Mouse (Mus musculus): ENCODE measurements around the gene Snrpd2. TPM values are rescaled to one million over a fixed set of nuclear protein-coding genes. Genes with fewer than 3 reads are reported as not detected.

Gene Snrpd2
- polyA plus RNA-seq, 1 experiment from 2014 or later = 142 TPM

DNA sequence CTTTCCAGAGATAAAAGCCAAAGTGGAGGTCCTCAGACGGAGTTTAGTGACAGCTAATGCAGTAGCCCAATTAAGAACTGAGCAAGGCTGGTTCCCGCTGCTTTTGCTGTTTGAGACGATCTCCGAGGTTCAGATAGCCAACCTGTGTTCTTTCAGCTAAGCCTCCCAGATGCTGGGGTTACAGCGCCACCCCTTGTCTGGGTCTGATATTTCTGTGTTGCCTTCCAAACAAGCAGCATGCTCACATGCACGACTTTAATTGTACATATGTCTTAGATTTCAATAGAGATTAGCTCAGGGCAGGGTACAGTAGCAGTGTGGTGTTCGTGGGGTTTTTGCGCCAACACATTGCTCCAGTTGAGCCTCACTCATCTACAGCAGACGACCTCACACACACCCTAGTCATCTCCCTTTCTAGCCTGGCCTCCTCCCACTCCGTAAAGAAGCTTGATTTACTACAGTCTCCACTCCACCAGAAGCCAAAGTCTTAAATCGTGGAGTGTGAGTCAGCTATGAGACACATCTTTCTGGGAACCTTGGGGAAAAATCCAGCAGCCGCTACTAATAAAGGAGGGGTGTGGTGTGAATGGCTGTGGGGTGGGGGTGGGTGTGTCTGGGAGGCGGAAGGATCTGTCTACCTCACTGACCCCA lies 6.4 kb downstream of the Snrpd2 start:
- Histone ChIP-seq H3K4me3 (no peak overlapping the region), H3K4me1 (peaks cover 30% of the 10 kb centered on the region), H3K36me3 (peaks cover 41% of the 10 kb centered on the region), H3K27ac (no peak overlapping the region), H3K9me3 (no peaks in the 10 kb centered on the region), H3K27me3 (ENCODE audit: insufficient read depth, poor library complexity, severe bottlenecking) (peaks cover 22% of the 10 kb centered on the region)
- 57% methylated on average over 13 of the region's 13 CpGs for WGBS
- no peak for DNase-seq (ENCODE audit: low spot score)

DNA sequence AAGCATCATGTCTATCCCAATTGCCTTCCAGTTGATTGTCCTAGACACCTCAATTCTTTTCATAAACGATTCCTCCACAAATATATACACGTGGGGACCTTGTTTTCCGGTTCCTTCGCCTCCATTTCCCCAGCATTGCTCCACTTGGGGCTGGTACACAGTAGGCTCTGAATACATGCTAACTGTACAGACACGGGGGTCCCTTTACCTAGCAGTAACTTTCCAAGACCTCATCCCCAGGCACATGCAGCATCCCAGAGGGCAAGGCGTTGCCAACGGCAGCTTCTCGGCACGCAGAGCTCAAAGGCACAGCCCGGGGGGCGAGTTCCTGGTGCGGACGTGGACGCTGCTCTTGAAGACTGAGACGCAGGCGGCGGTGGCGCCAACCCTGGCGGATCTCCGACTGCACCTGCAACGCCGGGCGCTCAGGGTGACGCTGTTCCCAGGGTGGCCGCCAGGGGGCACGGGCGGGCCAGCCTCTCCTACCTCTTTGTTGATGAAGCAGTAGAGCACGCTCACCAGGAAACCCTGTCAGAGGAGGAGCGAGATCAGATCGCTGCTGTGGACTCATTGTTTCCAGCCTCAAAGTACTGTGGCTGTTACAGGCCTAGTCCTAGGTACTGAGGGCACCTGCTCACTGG lies 7.8 kb downstream of the Snrpd2 start:
- Histone ChIP-seq H3K27ac (peak overlapping the region; percentile 60; the same call in 1 of the 2 replicates), H3K27me3 (ENCODE audit: insufficient read depth, poor library complexity, severe bottlenecking) (peaks cover 27% of the 10 kb centered on the region), H3K9me3 (no peaks in the 10 kb centered on the region), H3K4me3 (peak overlapping the region; percentile 45), H3K4me1 (peaks cover 28% of the 10 kb centered on the region), H3K36me3 (peaks cover 27% of the 10 kb centered on the region)
- 7% methylated on average over 30 of the region's 30 CpGs for WGBS
- peak; percentile 96 for DNase-seq (ENCODE audit: low spot score)

DNA sequence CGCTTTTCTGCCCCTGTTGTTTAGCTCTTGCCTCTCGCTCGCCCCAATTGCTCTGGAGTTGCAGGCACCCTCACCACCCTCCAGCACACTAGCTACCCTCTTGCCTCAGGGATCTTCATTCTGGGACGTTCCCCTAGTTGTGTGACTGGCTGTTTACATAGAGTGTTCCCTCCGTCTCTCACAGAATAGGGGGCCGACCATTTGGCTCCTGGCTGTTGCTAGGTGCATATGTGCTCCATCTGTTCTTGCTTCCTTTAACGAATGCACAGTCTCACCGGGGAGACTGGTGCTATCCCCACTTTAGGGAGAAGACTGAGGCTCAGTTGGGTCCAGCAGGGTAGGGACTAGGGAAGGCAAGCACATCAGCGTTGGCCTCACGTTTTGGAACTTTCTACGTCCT lies 9.1 kb downstream of the Snrpd2 start:
- H3K27ac ChIP-seq = no peak overlapping the region
- DNase-seq (ENCODE audit: low spot score) = no peak
- 65% methylated on average over 11 of the region's 11 CpGs for WGBS
- H3K27me3 ChIP-seq (ENCODE audit: insufficient read depth, poor library complexity, severe bottlenecking) = peaks cover 39% of the 10 kb centered on the region
- H3K36me3 ChIP-seq = peaks cover 16% of the 10 kb centered on the region
- H3K9me3 ChIP-seq = no peaks in the 10 kb centered on the region
- no peak overlapping the region for H3K4me3 ChIP-seq
- H3K4me1 ChIP-seq = peaks cover 28% of the 10 kb centered on the region

DNA sequence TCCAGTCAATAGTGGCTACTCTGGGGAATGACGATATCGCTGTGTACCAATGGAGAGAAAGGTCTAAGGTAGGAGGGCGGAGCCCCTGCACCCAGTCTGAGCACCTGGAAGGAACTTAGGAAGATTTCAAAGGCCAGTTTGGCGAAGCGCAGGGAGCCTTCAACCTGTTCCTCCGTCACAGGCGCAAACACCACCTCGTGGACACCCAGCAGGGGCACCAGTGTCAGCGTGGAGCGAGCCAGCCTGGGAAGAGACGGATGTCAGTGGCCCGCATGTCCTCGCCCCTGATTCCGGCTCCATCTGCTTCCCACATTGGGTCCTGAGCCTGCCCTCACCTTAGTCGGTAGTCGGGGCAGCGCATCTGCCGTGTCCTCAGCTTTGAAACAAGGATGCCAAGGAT lies 9.9 kb downstream of the Snrpd2 start:
- H3K4me1 ChIP-seq = peaks cover 36% of the 10 kb centered on the region
- 13% methylated on average over 18 of the region's 18 CpGs for WGBS
- H3K36me3 ChIP-seq = peaks cover 9% of the 10 kb centered on the region
- peak overlapping the region; percentile 61 for H3K4me3 ChIP-seq
- peak overlapping the region; percentile 42; the same call in 1 of the 2 replicates for H3K27ac ChIP-seq
- H3K9me3 ChIP-seq = no peaks in the 10 kb centered on the region
- DNase-seq (ENCODE audit: low spot score) = no peak
- peaks cover 47% of the 10 kb centered on the region for H3K27me3 ChIP-seq (ENCODE audit: insufficient read depth, poor library complexity, severe bottlenecking)

DNA sequence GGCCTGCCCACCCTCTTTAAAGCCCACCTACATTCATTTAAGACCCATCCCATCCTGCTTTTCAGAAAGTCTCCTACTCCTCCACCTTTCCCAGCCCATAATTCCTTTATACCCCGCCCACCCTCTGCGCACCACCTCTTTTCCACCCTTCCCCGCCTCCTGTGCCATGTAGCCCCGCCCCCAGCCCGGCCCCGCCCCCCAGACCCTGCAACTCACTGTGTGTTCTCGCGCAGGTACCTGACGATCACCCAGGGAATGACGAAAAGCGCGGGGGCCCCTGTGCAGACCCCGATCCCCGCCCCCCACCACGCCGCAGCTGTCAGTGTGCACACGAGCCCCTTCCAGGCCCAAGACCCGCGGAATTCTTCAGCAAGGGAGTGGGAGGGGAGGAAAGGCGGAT lies 10.6 kb downstream of the Snrpd2 start:
- peak; percentile 92 for DNase-seq (ENCODE audit: low spot score)
- Histone ChIP-seq H3K36me3 (peaks cover 2% of the 10 kb centered on the region), H3K27ac (peak overlapping the region; percentile 59; the same call in 1 of the 2 replicates), H3K9me3 (no peaks in the 10 kb centered on the region), H3K4me3 (peak overlapping the region; percentile 61), H3K27me3 (ENCODE audit: insufficient read depth, poor library complexity, severe bottlenecking) (peaks cover 53% of the 10 kb centered on the region), H3K4me1 (peaks cover 43% of the 10 kb centered on the region)
- WGBS = under 1% methylated on average over 20 of the region's 20 CpGs

DNA sequence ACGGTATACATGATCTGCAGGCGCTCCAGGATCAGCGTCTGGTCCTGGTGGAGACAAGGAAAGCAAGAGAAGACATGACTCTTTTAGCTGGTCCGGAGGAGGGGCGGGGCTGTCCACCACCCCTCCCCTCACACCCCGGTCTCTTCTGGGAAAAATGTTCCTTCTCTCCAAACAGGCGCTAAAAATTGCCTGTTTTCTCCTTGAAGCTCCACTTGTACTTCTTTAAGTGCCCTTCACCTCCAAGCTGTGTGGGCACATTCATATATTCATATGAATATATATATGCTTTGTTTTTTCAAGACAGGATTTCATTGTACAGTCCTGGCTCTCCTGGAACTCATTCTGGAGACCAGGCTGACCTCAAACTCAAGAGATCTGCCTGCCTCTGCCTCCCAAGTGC lies 13.4 kb downstream of the Snrpd2 start:
- peaks cover 53% of the 10 kb centered on the region for H3K27me3 ChIP-seq (ENCODE audit: insufficient read depth, poor library complexity, severe bottlenecking)
- peaks cover 42% of the 10 kb centered on the region for H3K4me1 ChIP-seq
- WGBS = 70% methylated on average over 7 of the region's 7 CpGs
- no peak overlapping the region for H3K27ac ChIP-seq
- H3K9me3 ChIP-seq = no peaks in the 10 kb centered on the region
- H3K4me3 ChIP-seq = no peak overlapping the region
- peaks cover 2% of the 10 kb centered on the region; the same call in 1 of the 2 replicates for H3K36me3 ChIP-seq
- no peak for DNase-seq (ENCODE audit: low spot score)

DNA sequence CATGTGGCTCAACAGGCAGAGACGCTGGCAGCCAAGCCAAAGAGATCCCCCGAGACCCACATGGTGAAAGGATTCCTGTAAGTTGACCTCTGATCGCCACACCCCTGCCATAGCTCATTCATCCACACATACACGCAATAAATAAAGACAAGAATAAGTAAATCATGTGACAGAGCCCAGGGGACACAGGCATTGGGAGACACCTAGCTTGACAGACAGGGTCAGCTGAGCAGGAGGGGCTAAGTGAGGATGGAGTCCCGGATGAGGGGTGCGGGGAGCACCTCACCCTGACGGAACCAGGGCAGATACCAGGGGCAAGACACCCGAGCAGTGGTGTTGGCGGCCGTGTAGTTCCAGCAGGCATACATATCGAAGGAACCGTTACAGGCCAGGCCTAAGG lies 14.2 kb downstream of the Snrpd2 start:
- Histone ChIP-seq H3K36me3 (peaks cover 2% of the 10 kb centered on the region; the same call in 1 of the 2 replicates), H3K9me3 (no peaks in the 10 kb centered on the region), H3K4me1 (peaks cover 49% of the 10 kb centered on the region), H3K4me3 (peak overlapping the region; percentile 40), H3K27me3 (ENCODE audit: insufficient read depth, poor library complexity, severe bottlenecking) (peaks cover 51% of the 10 kb centered on the region), H3K27ac (peak overlapping the region; percentile 31; the same call in 1 of the 2 replicates)
- DNase-seq (ENCODE audit: low spot score) = no peak
- 27% methylated on average over 12 of the region's 12 CpGs for WGBS

DNA sequence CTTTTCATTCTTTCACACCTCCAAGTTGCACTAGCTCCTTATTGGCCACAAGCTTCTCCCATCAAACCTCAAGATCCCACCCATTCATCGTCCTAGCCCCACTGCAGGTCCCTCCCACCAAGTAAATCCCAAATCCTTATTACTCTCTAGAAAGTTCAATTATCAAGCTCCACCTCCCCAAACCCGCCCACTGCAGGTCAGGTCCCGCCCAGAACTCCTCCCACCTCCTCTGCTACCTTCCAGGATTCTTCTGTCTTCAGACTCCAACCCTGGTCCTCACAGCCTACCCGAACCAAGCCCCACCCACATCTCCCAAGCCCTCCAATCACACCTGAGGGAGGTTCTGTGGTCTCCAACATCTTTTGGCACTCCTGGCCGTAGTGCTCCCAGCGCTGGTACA lies 14.7 kb downstream of the Snrpd2 start:
- no peaks in the 10 kb centered on the region for H3K9me3 ChIP-seq
- DNase-seq (ENCODE audit: low spot score) = peak; percentile 80
- 2% methylated on average over 6 of the region's 6 CpGs for WGBS
- peaks cover 46% of the 10 kb centered on the region for H3K27me3 ChIP-seq (ENCODE audit: insufficient read depth, poor library complexity, severe bottlenecking)
- peaks cover 51% of the 10 kb centered on the region for H3K4me1 ChIP-seq
- H3K27ac ChIP-seq = peak overlapping the region; percentile 31; the same call in 1 of the 2 replicates
- peaks cover 2% of the 10 kb centered on the region; the same call in 1 of the 2 replicates for H3K36me3 ChIP-seq
- peak overlapping the region; percentile 40 for H3K4me3 ChIP-seq

DNA sequence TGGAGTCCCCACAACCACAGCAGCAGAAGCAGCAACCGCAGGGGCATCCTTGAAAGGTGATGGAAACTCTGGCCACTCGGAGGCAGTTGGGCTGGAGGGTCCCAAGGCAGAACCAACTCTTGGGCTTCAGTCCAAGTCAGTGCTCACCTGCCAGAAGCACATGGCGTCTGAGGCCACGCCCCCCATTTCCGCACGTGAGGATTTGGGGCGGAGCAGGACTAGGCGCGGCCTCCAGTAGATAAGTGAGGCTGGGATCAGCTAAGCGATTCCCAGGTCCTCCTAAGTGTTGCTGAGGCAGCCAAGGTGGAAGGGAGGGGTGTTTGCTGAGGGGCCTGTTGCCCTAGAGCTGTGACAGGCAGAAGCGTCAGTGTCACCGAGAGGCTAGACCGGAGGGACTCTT lies 15.5 kb downstream of the Snrpd2 start:
- under 1% methylated on average over 13 of the region's 13 CpGs for WGBS
- Histone ChIP-seq H3K27ac (peak overlapping the region; percentile 78; the same call in 1 of the 2 replicates), H3K4me3 (peak overlapping the region; percentile 40), H3K9me3 (no peaks in the 10 kb centered on the region), H3K27me3 (ENCODE audit: insufficient read depth, poor library complexity, severe bottlenecking) (peaks cover 38% of the 10 kb centered on the region), H3K4me1 (peaks cover 51% of the 10 kb centered on the region), H3K36me3 (peaks cover 2% of the 10 kb centered on the region; the same call in 1 of the 2 replicates)
- no peak for DNase-seq (ENCODE audit: low spot score)

DNA sequence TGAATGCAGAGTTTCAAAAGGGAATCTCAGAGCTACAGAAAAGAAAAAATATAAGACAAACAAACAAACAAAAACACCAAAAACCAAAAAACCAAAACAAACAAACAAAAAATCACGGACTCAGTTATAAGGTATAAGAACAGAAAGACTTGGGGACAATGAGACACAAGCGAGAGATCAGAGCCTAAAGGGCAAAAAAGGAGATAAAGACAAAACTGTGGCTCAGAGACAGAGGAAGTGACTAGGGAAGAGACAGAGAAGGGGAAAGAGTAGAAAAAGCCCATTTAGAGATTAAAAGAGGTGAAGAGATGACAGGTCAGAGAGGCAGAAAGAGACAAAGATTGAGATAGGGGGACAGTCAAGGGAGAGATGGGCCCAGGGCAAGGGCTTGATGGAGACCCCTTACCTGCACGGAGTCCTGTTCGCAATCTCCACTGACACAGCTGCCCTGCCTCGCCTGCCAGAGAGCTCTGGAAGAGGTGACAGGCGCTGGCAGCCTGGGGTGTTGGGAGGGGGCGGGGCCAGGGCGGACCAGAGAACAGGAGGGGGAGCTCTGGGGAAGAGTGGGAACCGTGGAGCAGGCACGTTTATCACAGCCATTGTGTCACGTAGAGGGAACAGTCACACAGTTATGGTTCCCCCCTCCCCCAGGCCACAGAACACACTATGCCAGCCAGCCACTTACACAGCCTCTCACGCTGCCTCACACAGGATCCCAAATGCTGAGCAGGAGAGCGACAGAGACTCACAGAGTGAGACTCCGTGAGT lies 16.3 kb downstream of the Snrpd2 start, which contains the start of gene Gipr:
TSS of gene Gipr (minus strand) at position 472 of the 768 bp plus-strand sequence.
- DNase-seq (ENCODE audit: low spot score) = peak; percentile 85
- Histone ChIP-seq H3K27ac (peak within 1 kb of the TSS; percentile 78), H3K9me3 (no peaks in the 10 kb centered on the region), H3K4me1 (peaks cover 50% of the 10 kb centered on the region), H3K4me3 (peak within 1 kb of the TSS; percentile 40), H3K27me3 (ENCODE audit: insufficient read depth, poor library complexity, severe bottlenecking) (peaks cover 31% of the 10 kb centered on the region; the same call in 1 of the 2 replicates), H3K36me3 (peaks cover 2% of the 10 kb centered on the region; the same call in 1 of the 2 replicates)
- WGBS = 8% methylated on average over 14 of the region's 14 CpGs

DNA sequence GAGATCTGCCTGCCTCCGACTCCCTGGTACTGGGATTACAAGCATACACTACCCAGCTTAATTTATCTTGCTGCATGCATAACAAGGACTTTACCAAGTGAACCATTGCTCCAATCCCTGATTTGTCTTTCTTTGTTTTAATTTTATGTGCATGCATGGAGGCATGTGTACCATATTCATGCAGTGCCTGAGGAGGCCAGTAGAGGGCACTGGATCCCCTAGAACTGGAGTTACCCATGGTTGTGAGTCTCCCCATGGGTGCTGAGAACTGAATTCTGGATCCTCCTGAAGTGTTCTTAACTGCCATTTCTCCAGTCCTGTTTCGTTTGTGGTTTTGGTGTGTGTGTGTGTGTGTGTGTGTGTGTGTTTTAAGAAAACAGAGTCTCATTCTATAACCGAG lies 17.5 kb downstream of the Snrpd2 start:
- Histone ChIP-seq H3K36me3 (peaks cover 2% of the 10 kb centered on the region; the same call in 1 of the 2 replicates), H3K9me3 (no peaks in the 10 kb centered on the region), H3K4me1 (peaks cover 57% of the 10 kb centered on the region), H3K4me3 (no peak overlapping the region), H3K27ac (no peak overlapping the region), H3K27me3 (ENCODE audit: insufficient read depth, poor library complexity, severe bottlenecking) (peaks cover 29% of the 10 kb centered on the region; the same call in 1 of the 2 replicates)
- no peak for DNase-seq (ENCODE audit: low spot score)
- 86% methylated on average over 3 of the region's 3 CpGs for WGBS

DNA sequence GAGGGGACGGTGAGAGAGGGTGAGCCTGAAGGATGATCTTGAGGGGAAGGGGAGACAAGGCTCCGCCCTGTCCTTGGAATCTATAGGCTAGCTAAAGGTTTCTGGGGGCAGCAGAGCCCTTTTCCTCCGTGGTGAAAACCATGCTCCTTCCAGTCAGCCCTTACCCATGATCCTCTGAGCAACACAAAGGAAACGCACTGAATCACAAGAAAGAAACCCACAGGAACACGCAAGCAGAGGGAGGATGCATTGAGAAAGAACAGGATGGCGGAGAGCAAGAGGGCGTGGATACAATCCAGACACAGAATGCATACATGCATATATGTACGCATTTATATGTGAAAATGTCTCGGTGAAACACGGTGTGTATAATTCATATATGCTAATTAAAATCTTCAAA lies 20.0 kb downstream of the Snrpd2 start:
- Histone ChIP-seq H3K36me3 (no peaks in the 10 kb centered on the region), H3K4me3 (no peak overlapping the region), H3K27ac (peak overlapping the region; percentile 87), H3K27me3 (ENCODE audit: insufficient read depth, poor library complexity, severe bottlenecking) (0 out of 2 replicates have a peak, but pooled peaks cover 6% of the 10 kb centered on the region), H3K4me1 (peaks cover 62% of the 10 kb centered on the region), H3K9me3 (no peaks in the 10 kb centered on the region)
- no peak for DNase-seq (ENCODE audit: low spot score)
- 57% methylated on average over 10 of the region's 10 CpGs for WGBS
